Mouse (Mus musculus) splenic B cell, adult 2 months (primary cell): Measurements from ENCODE around the gene Akr1a1.
A peak's percentile ranks its signal among the peaks of the same experiment; 100 is the strongest.

Experiments used
- DNase-seq: peaks from one replicate; pipeline ENCODE4 v3.0.0-alpha.2; 2011; ENCODE audit warnings: low read depth, low spot score
- H3K27me3 ChIP-seq: 2 replicates; pipeline ENCODE4 v1.6.1; 2012; ENCODE audit warnings: mild to moderate bottlenecking, low read length, moderate library complexity, mixed read lengths; ENCODE audit not compliant: control insufficient read depth, poor library complexity, insufficient read depth, severe bottlenecking
- H3K36me3 ChIP-seq: 2 replicates; pipeline ENCODE4 v1.6.1; 2012; ENCODE audit warnings: mild to moderate bottlenecking, low read length, moderate library complexity, mixed read lengths; ENCODE audit not compliant: control insufficient read depth, poor library complexity, insufficient read depth, severe bottlenecking

The Akr1a1 gene

GRCm38 (mm10) chr4:116645624-116646023 is 5.9 kb downstream of the Akr1a1 start:
- no peaks in the 10 kb centered on the region for H3K27me3 ChIP-seq
- 0 out of 2 replicates have a peak, but pooled peaks cover 4% of the 10 kb centered on the region for H3K36me3 ChIP-seq
- DNase-seq, result no peak

- DNase-seq, result peak; percentile 66
- no peaks in the 10 kb centered on the region for H3K27me3 ChIP-seq
- H3K36me3 ChIP-seq, result peaks cover 7% of the 10 kb centered on the region
Measured at GRCm38 (mm10) chr4:116644326-116644725, 7.2 kb downstream of the Akr1a1 start.

- peaks cover 11% of the 10 kb centered on the region for H3K36me3 ChIP-seq
- no peak for DNase-seq
- no peaks in the 10 kb centered on the region for H3K27me3 ChIP-seq
Measured at GRCm38 (mm10) chr4:116642071-116642470, 9.4 kb downstream of the Akr1a1 start.

GRCm38 (mm10) chr4:116638821-116639220 is 12.7 kb downstream of the Akr1a1 start:
- peaks cover 13% of the 10 kb centered on the region for H3K36me3 ChIP-seq
- no peak for DNase-seq
- H3K27me3 ChIP-seq, result no peaks in the 10 kb centered on the region

GRCm38 (mm10) chr4:116635197-116635596 is 16.3 kb downstream of the Akr1a1 start:
- no peak for DNase-seq
- Histone ChIP-seq H3K36me3 (peaks cover 8% of the 10 kb centered on the region), H3K27me3 (no peaks in the 10 kb centered on the region)

- peak; percentile 93 for DNase-seq
- Histone ChIP-seq H3K36me3 (no peaks in the 10 kb centered on the region), H3K27me3 (no peaks in the 10 kb centered on the region)
Measured at GRCm38 (mm10) chr4:116627722-116628662, 23.5 kb downstream of the Akr1a1 start, which contains the start of gene Nasp. Gene Nasp, minus strand, starts transcription at chr4:116627941.

- DNase-seq, result peak; percentile 94
- no peaks in the 10 kb centered on the region for H3K36me3 ChIP-seq
Measured at GRCm38 (mm10) chr4:116627359-116627716, 24.1 kb downstream of the Akr1a1 start.

GRCm38 (mm10) chr4:116626658-116627358 is 24.7 kb downstream of the Akr1a1 start:
- no peaks in the 10 kb centered on the region for H3K36me3 ChIP-seq
- DNase-seq, result peak; percentile 91
- H3K27me3 ChIP-seq, result no peaks in the 10 kb centered on the region

More at GRCm38 (mm10) chr4:116627359-116627716, 24.1 kb downstream of the Akr1a1 start:
- no peaks in the 10 kb centered on the region for H3K27me3 ChIP-seq

- no peaks in the 10 kb centered on the region; the same call in 1 of the 2 replicates for H3K27me3 ChIP-seq
- H3K36me3 ChIP-seq, result no peaks in the 10 kb centered on the region
- DNase-seq, result no peak
Measured at GRCm38 (mm10) chr4:116624831-116625230, 26.6 kb downstream of the Akr1a1 start.

- Histone ChIP-seq H3K27me3 (no peaks in the 10 kb centered on the region), H3K36me3 (peaks cover 15% of the 10 kb centered on the region; the same call in 1 of the 2 replicates)
- DNase-seq, result no peak
Measured at GRCm38 (mm10) chr4:116615237-116615636, 36.2 kb downstream of the Akr1a1 start.

GRCm38 (mm10) chr4:116612621-116613020 is 38.9 kb downstream of the Akr1a1 start:
- DNase-seq, result no peak
- H3K36me3 ChIP-seq, result peaks cover 16% of the 10 kb centered on the region; the same call in 1 of the 2 replicates

GRCm38 (mm10) chr4:116596978-116597881 is 54.2 kb downstream of the Akr1a1 start:
- no peaks in the 10 kb centered on the region for H3K27me3 ChIP-seq
- peaks cover 2% of the 10 kb centered on the region for H3K36me3 ChIP-seq
- DNase-seq, result peak; percentile 84

More at GRCm38 (mm10) chr4:116612621-116613020, 38.9 kb downstream of the Akr1a1 start:
- no peaks in the 10 kb centered on the region for H3K27me3 ChIP-seq

- no peak for DNase-seq
- no peaks in the 10 kb centered on the region for H3K27me3 ChIP-seq
- H3K36me3 ChIP-seq, result peaks cover 4% of the 10 kb centered on the region
Measured at GRCm38 (mm10) chr4:116596379-116596778, 55.1 kb downstream of the Akr1a1 start, which contains the start of gene Ccdc17. Gene Ccdc17, plus strand, starts transcription at chr4:116596654.

GRCm38 (mm10) chr4:116595793-116596192 is 55.7 kb downstream of the Akr1a1 start:
- Histone ChIP-seq H3K36me3 (peaks cover 10% of the 10 kb centered on the region), H3K27me3 (no peaks in the 10 kb centered on the region)
- no peak for DNase-seq
